Comparison of ENCODE assay signal across 10 mouse cellular contexts in the genomic region with DNA sequence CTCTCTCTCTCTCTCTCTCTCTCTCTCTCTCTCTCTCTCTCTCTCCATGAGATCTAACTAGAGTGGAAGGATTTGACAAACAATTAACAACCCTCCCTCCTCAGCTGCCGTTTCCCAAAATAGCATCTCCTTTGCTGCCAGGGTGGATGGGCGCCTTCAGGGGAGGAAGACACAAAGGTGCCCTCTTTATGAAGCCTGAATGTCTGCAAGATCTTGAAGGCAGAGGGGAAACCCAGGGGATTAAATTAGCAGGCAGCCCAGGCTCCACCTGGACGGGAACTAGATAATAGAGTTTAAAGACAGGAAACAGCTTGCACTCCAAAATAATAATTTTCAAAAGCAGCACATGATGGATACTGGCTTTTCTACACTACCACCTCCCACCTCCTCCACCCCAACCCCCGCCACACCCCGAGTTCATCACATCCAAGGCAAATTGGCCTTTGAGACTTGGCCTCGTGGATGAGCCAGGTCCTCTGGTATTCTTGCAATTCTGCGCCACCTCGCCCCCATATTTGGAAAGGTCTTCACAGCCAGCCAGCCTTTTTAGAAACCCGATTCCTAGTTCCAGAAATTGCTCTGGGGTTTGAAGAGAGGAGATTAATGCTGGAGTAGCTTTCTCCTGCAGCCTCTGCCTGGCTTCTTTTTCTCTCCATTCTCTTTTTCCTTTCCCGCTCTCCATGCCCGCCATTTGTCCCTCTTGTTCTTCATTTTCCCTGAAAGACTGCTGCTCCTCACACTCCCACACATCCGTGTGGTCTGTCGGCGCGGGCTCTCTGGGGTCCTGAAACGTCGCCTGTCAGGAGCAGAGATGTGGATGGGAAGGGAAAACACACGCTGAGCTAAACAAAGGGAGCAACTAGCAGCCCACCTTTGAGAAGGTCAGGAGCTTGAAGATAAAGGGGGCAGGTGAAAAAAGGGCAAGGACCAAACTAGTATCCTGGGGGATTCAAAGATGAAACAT. TPM values are rescaled to one million over a fixed set of nuclear protein-coding genes. Genes with fewer than 3 reads are reported as not detected.
DNase-seq lines count a peak whose midpoint lies in the region; ATAC-seq and TF ChIP-seq lines count a peak whose summit lies in the region.
"Had no signal": no experiment of that assay in that cellular context is flagged by ENCODE, and none has a peak within 500 bp of the region (broad histone marks: within the 10 kb centered on the region; RNA-seq: fewer than 3 reads in every experiment).

No protein-coding gene starts in this region.

- peak; percentile 37 for DNase-seq in gastrocnemius, postnatal 14 days
- DNase-seq in gastrocnemius, adult 8-10 months (ENCODE audit: low spot score in 2 of 2), result no peak
- peak; percentile 43 for DNase-seq in hindbrain, postnatal 0 days (ENCODE audit: low spot score)
- DNase-seq in left cerebral cortex, postnatal 10 days (ENCODE audit: extremely low spot score in 1 of 2, low spot score in 2 of 2), result no peak
- DNase-seq in B cell, adult 2 months, result no peak
- DNase-seq in layer of hippocampus, adult 8-10 months (ENCODE audit: low spot score in 2 of 2), result no peak

- no peak for TF ChIP-seq CTCF in hindbrain, postnatal 0 days (IDR thresholded peaks at IDR 0.05; ENCODE audit: low read depth)

- 13% methylated on average over 18 of the region's 18 CpGs for WGBS in forebrain, embryonic 12.5 days
- WGBS in hindbrain, postnatal 0 days, result 16% methylated on average over 18 of the region's 18 CpGs
- WGBS in neural tube, embryonic 15.5 days, result 31% methylated on average over 18 of the region's 18 CpGs

- peak overlapping the region; percentile 22; the same call in 1 of the 2 replicates for H3K4me2 ChIP-seq in forebrain, embryonic 12.5 days
- H3K4me2 ChIP-seq in hindbrain, postnatal 0 days (ENCODE audit: low read depth, low read length), result peak overlapping the region; percentile 14
- H3K4me2 ChIP-seq in neural tube, embryonic 15.5 days, result peak overlapping the region; percentile 32; the same call in 1 of the 2 replicates

- intact Hi-C loops in gastrocnemius, postnatal 14 days (cut with DNase I; ENCODE audit: low total_unique reads), result no loop called here
- intact Hi-C loops in left cerebral cortex, postnatal 10 days (cut with DNase I), result no loop called here

- no peaks in the 10 kb centered on the region for H3K36me3 ChIP-seq in forebrain, embryonic 12.5 days (replicated peaks)
- H3K36me3 ChIP-seq in hindbrain, postnatal 0 days (ENCODE audit: insufficient read depth, low read length), result no peaks in the 10 kb centered on the region
- no peaks in the 10 kb centered on the region for H3K36me3 ChIP-seq in neural tube, embryonic 15.5 days
- H3K36me3 ChIP-seq: G1E had no signal

- H3K4me1 ChIP-seq in forebrain, embryonic 12.5 days, result peaks cover 55% of the 10 kb centered on the region
- peaks cover 9% of the 10 kb centered on the region for H3K4me1 ChIP-seq in hindbrain, postnatal 0 days (ENCODE audit: insufficient read depth, low read length)
- H3K4me1 ChIP-seq in neural tube, embryonic 15.5 days, result peaks cover 14% of the 10 kb centered on the region

- peaks cover 27% of the 10 kb centered on the region for H3K27me3 ChIP-seq in forebrain, embryonic 12.5 days
- H3K27me3 ChIP-seq in hindbrain, postnatal 0 days (ENCODE audit: insufficient read depth, low read length), result no peaks in the 10 kb centered on the region
- H3K27me3 ChIP-seq in neural tube, embryonic 15.5 days (replicated peaks), result no peaks in the 10 kb centered on the region

- ATAC-seq in forebrain, embryonic 12.5 days (ENCODE audit: low FRiP score), result no peak
- ATAC-seq in hindbrain, postnatal 0 days, result no peak
- ATAC-seq in neural tube, embryonic 15.5 days (ENCODE audit: low FRiP score), result no peak

- 0 out of 2 replicates have a peak overlapping the region, but pooled peaks have one; percentile 21 for H3K9ac ChIP-seq in forebrain, embryonic 12.5 days
- H3K9ac ChIP-seq in hindbrain, postnatal 0 days (replicated peaks; ENCODE audit: low read length), result peak overlapping the region; percentile 22; the same call in 1 of the 2 replicates
- H3K9ac ChIP-seq in neural tube, embryonic 15.5 days (replicated peaks), result no peak overlapping the region

- no peak overlapping the region for H3K4me3 ChIP-seq in forebrain, embryonic 12.5 days (replicated peaks)
- no peak overlapping the region for H3K4me3 ChIP-seq in hindbrain, postnatal 0 days (ENCODE audit: low read length)
- no peak overlapping the region for H3K4me3 ChIP-seq in neural tube, embryonic 15.5 days (replicated peaks)
- H3K4me3 ChIP-seq: erythroblast, embryonic 14.5 days had no signal

- peak overlapping the region; percentile 59 for H3K27ac ChIP-seq in forebrain, embryonic 12.5 days
- H3K27ac ChIP-seq in hindbrain, postnatal 0 days, result peak overlapping the region; percentile 69
- peak overlapping the region; percentile 56 for H3K27ac ChIP-seq in neural tube, embryonic 15.5 days (replicated peaks)

- no peaks in the 10 kb centered on the region for H3K9me3 ChIP-seq in forebrain, embryonic 12.5 days
- H3K9me3 ChIP-seq in hindbrain, postnatal 0 days (ENCODE audit: low read length), result no peaks in the 10 kb centered on the region
- no peaks in the 10 kb centered on the region for H3K9me3 ChIP-seq in neural tube, embryonic 15.5 days (replicated peaks)

RNA-seq across cellular contexts. Expression of a gene that starts 10.2 kb away (rescaled TPM):
- 1 to 10 TPM; 4.6 to 6.4 TPM for total RNA-seq in gastrocnemius, postnatal 14 days (2021)
- total RNA-seq in gastrocnemius, adult 8-10 months (2022), result 1 to 10 TPM; 4.7 to 9.9 (median 6.4) TPM
- 15.2 and 19.2 TPM in 2 replicates for polyA plus RNA-seq in forebrain, embryonic 12.5 days (2016; fragmentation: Nextera tagmentation; extraction: Ambion mirVana)
- total RNA-seq in hindbrain, postnatal 0 days (2014; rRNA removed), result 51.4 and 60.5 TPM in 2 replicates
- polyA plus RNA-seq in hindbrain, postnatal 0 days (2015; fragmentation: Nextera tagmentation; extraction: Ambion mirVana), result 5.2 and 5.7 TPM in 2 replicates
- 3.9 and 4.8 TPM in 2 replicates for polyA plus RNA-seq in neural tube, embryonic 15.5 days (2015; fragmentation: Nextera tagmentation; extraction: Ambion mirVana)
- total RNA-seq in left cerebral cortex, postnatal 10 days (2021), result 10 to 100 TPM; 15.2 to 18.1 TPM
- total RNA-seq in layer of hippocampus, adult 8-10 months (2022), result 10 to 100 TPM; 29.8 to 32.4 (median 31.2) TPM

RNA-seq across cellular contexts. Expression of a gene that starts 36.9 kb away (rescaled TPM):
- 1 to 10 TPM; 5.7 TPM for total RNA-seq in gastrocnemius, postnatal 14 days (2021)
- 10 to 100 TPM; 12.4 to 16.1 (median 13.3) TPM for total RNA-seq in gastrocnemius, adult 8-10 months (2022)
- 0.85 and 1.3 TPM in 2 replicates for polyA plus RNA-seq in forebrain, embryonic 12.5 days (2016; fragmentation: Nextera tagmentation; extraction: Ambion mirVana)
- total RNA-seq in hindbrain, postnatal 0 days (2014; rRNA removed), result 4.7 and 8.4 TPM in 2 replicates
- polyA plus RNA-seq in hindbrain, postnatal 0 days (2015; fragmentation: Nextera tagmentation; extraction: Ambion mirVana), result 2.7 and 3.0 TPM in 2 replicates
- 1.6 and 3.0 TPM in 2 replicates for polyA plus RNA-seq in neural tube, embryonic 15.5 days (2015; fragmentation: Nextera tagmentation; extraction: Ambion mirVana)
- 1 to 10 TPM; 1.8 to 2.4 TPM for total RNA-seq in left cerebral cortex, postnatal 10 days (2021)
- total RNA-seq in layer of hippocampus, adult 8-10 months (2022), result 1 to 10 TPM; 4.1 to 7.0 (median 4.9) TPM
- polyA plus RNA-seq: erythroblast, embryonic 14.5 days had no signal

RNA-seq across cellular contexts. Expression of a gene that starts 48.8 kb away (rescaled TPM):
- total RNA-seq in gastrocnemius, postnatal 14 days (2021), result 10 to 100 TPM; 14.4 to 20.8 TPM
- 10 to 100 TPM; 12.1 to 14.6 (median 13.0) TPM for total RNA-seq in gastrocnemius, adult 8-10 months (2022)
- polyA plus RNA-seq in forebrain, embryonic 12.5 days (2016; fragmentation: Nextera tagmentation; extraction: Ambion mirVana), result 113 and 124 TPM in 2 replicates
- 77.1 and 84.2 TPM in 2 replicates for total RNA-seq in hindbrain, postnatal 0 days (2014; rRNA removed)
- 81.2 and 82.2 TPM in 2 replicates for polyA plus RNA-seq in hindbrain, postnatal 0 days (2015; fragmentation: Nextera tagmentation; extraction: Ambion mirVana)
- 92.6 and 102 TPM in 2 replicates for polyA plus RNA-seq in neural tube, embryonic 15.5 days (2015; fragmentation: Nextera tagmentation; extraction: Ambion mirVana)
- 10 to 100 TPM; 83.3 to 89.1 TPM for total RNA-seq in left cerebral cortex, postnatal 10 days (2021)
- total RNA-seq in layer of hippocampus, adult 8-10 months (2022), result 100 to 1,000 TPM; 102 to 126 (median 112) TPM

Comparison
In these comparisons a context has a peak if more than half of its experiments do, and no peak if none do; other contexts are left out.
1. DNase-seq: peak in gastrocnemius, postnatal 14 days (single experiment) and hindbrain, postnatal 0 days (single experiment); none in gastrocnemius, adult 8-10 months (0 of 2), left cerebral cortex, postnatal 10 days (0 of 2), B cell, adult 2 months (0 of 2) and layer of hippocampus, adult 8-10 months (0 of 2).
2. Peak in every context shown above with its lines, with median percentiles within 50 percentile points of each other: H3K27ac ChIP-seq and H3K4me2 ChIP-seq.